Mouse (Mus musculus): ENCODE measurements around the gene Rps13.

Gene Rps13

GRCm38 (mm10) chr7:116290559-116290958 lies 43.4 kb downstream of the Rps13 start:
- DNase-seq = no peak

DNA sequence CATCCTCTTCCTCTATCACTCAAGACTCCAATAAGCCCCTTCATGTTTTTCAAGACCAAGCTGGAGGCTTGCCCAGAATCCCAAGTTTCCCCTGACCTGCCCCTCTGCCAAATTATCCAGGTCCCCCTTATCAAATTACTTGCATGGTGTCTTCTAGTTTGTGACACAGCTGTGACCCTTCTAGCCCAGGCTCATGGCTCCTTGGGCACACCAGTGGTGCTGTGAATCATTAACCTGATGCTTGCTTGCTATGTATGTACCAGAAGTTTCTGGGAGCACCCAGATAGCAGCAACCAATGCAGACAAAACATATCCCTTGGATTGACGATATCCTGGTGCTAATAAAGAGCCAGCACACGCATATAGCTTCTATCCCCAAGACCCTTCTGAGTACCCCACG lies 45.0 kb downstream of the Rps13 start:
- no peak for DNase-seq

- DNase-seq = peak; percentile 22
These were observed 46.0 kb downstream of the Rps13 start for GRCm38 (mm10) chr7:116287959-116288358.

DNA sequence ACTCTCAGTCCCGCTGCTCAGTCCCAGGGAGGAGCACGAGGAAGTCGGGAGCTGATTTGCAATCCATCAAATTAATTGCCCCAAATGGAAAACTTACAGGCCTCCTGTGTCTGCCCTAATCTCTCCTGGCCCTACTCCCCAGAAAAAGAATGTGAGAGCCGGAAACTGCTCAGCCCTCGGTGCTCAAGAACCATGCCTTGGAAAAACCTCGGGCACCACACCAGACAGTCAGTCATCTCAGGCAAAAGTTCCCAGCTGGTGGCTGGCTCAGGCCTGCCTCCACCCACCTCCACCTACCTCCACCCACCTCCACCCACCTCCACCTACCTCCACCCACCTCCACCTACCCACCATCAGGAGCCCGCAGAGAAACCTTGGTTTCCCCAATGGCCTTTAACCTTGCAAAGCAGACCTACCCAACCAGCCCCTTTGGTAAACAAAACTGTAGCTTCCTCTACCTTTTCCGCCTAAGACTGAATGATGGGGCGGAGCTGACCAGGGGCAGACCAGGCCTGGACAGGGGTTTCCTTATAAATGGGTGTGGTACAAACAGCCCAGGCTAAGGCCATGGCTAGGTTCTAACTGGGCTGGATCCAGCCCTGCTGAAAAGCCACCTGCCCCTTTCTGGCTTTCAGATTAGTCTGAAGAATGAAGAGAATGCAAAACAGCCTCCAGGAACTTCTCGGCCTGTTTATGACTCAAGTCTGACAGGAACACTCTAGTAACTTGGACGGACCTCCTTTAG lies 47.2 kb downstream of the Rps13 start:
- DNase-seq = peak; percentile 62

DNA sequence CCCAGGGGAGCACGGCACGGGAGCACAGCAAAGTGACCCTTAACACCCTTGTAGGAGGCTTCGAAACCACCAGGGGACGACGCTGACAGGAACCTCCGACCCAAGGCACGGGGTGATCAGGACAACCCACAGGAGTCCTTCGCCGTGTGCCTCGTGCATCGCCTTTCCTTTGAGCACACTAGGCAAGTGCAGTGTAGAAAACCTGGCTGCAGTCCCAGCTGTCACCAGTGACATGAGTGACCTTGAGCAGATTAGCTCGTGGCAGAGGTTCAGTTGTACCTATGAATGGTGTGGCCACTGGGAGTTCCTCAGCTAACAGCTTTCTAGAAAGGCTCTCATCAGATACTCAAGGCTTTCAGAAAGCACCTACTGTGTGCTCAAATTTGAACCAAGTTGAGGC lies 47.8 kb downstream of the Rps13 start:
- DNase-seq = peak; percentile 17

GRCm38 (mm10) chr7:116285216-116285615 lies 48.8 kb downstream of the Rps13 start:
- DNase-seq = no peak

- no peak for DNase-seq
These were observed 51.2 kb downstream of the Rps13 start for GRCm38 (mm10) chr7:116282755-116283154.
